Mouse (Mus musculus) telencephalon, adult 2 months (tissue): ENCODE results near the gene Kifc1.
"Not testable (repeated sequence)": the region's sequence is repeated elsewhere in the genome, so short reads cannot be mapped to it uniquely, and the experiment has no call there.

Experiments used
- DNase-seq: peaks from one replicate; pipeline ENCODE4 v3.0.0-alpha.2; 2011; ENCODE audit warnings: low read depth, low spot score

The Kifc1 gene

GRCm38 (mm10) chr17:33902079-33902478 is 11.6 kb upstream of the Kifc1 start:
- no peak for DNase-seq

- DNase-seq = no peak
Observed at GRCm38 (mm10) chr17:33901653-33902052, 11.2 kb upstream of the Kifc1 start.

- DNase-seq = no peak
Observed at GRCm38 (mm10) chr17:33900989-33901314, 10.5 kb upstream of the Kifc1 start.

GRCm38 (mm10) chr17:33900281-33900988 is 10.0 kb upstream of the Kifc1 start:
- DNase-seq = no peak

- DNase-seq = no peak
Observed at GRCm38 (mm10) chr17:33899642-33900041, 9.2 kb upstream of the Kifc1 start.

GRCm38 (mm10) chr17:33898193-33898592 is 7.7 kb upstream of the Kifc1 start:
- DNase-seq = not testable (repeated sequence)

GRCm38 (mm10) chr17:33897114-33897794 is 6.8 kb upstream of the Kifc1 start:
- no peak for DNase-seq

- not testable (repeated sequence) for DNase-seq
Observed at GRCm38 (mm10) chr17:33893011-33893410, 2.5 kb upstream of the Kifc1 start.

- DNase-seq = no peak
Observed at GRCm38 (mm10) chr17:33892429-33892828, 2.0 kb upstream of the Kifc1 start.

- not testable (repeated sequence) for DNase-seq
Observed at GRCm38 (mm10) chr17:33891892-33892291, 1.4 kb upstream of the Kifc1 start.

GRCm38 (mm10) chr17:33891357-33891756 is 896 bp upstream of the Kifc1 start:
- DNase-seq = no peak

- DNase-seq = not testable (repeated sequence)
Observed at GRCm38 (mm10) chr17:33889941-33890532, 424 bp downstream of the Kifc1 start.

GRCm38 (mm10) chr17:33888230-33888629 is 2.2 kb downstream of the Kifc1 start:
- not testable (repeated sequence) for DNase-seq

- DNase-seq = not testable (repeated sequence)
Observed at GRCm38 (mm10) chr17:33887802-33888201, 2.7 kb downstream of the Kifc1 start.

GRCm38 (mm10) chr17:33884320-33884719 is 6.1 kb downstream of the Kifc1 start:
- not testable (repeated sequence) for DNase-seq

GRCm38 (mm10) chr17:33875797-33876196 is 14.7 kb downstream of the Kifc1 start:
- DNase-seq = not testable (repeated sequence)

- no peak for DNase-seq
Observed at GRCm38 (mm10) chr17:33874411-33874810, 16.1 kb downstream of the Kifc1 start.

- not testable (repeated sequence) for DNase-seq
Observed at GRCm38 (mm10) chr17:33873537-33873936, 16.9 kb downstream of the Kifc1 start, which contains the start of gene Gm7029. TSS of gene Gm7029 (plus strand) at chr17:33873837.

- DNase-seq = peak; percentile 97
Observed at GRCm38 (mm10) chr17:33865330-33866030, 25.0 kb downstream of the Kifc1 start.

GRCm38 (mm10) chr17:33857816-33858215 is 32.6 kb downstream of the Kifc1 start:
- no peak for DNase-seq

- no peak for DNase-seq
Observed at GRCm38 (mm10) chr17:33851331-33851730, 39.1 kb downstream of the Kifc1 start.

- DNase-seq = no peak
Observed at GRCm38 (mm10) chr17:33848139-33848538, 42.3 kb downstream of the Kifc1 start.
